Mouse (Mus musculus): ENCODE results near the gene Cdc42bpa.

DNA sequence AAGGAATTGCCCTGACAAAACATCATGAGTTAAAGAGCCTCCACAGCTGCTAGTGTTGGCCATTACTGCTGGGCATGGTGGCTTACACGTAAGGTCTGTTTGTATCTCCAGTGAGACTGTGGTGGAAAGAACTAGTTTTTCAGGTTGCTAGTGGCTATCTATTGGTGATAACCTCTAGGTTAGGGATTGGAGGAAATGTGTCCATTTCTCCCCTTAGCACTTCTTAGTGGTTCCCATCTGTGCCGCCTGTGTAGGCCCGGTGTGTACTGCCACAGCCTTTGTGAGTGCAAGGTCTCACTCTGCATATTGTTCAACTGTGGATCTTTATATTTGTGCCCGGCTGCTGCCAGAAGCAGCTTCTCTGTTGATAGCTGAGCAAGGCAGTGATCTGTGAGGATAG is 53.2 kb downstream of the Cdc42bpa start:
- TF ChIP-seq CTCF (conservative IDR thresholded peaks at IDR 0.05; ENCODE audit: low read length) (no peak), POU5F1 (IDR thresholded peaks at IDR 0.05; ENCODE audit: borderline replicate concordance, low read length) (no peak)
